Mouse (Mus musculus): Measurements from ENCODE around the gene Bscl2. TPM values are rescaled to one million over a fixed set of nuclear protein-coding genes. Genes with fewer than 3 reads are reported as not detected.
"Not testable (repeated sequence)": the region's sequence is repeated elsewhere in the genome, so short reads cannot be mapped to it uniquely, and the experiment has no call there.

Gene Bscl2
- total and polyA plus RNA-seq, 2 experiments from 2014 or later, result 104 to 146 TPM

GRCm38 (mm10) chr19:8829660-8830059 is 7.6 kb upstream of the Bscl2 start, which contains the start of gene AC129217.1:
Gene AC129217.1, plus strand, starts transcription at chr19:8829773.
- no peaks in the 10 kb centered on the region for H3K9me3 ChIP-seq (ENCODE audit: low read length)
- DNase-seq (ENCODE audit: low spot score) (no peak), ATAC-seq (no peak)
- peaks cover 83% of the 10 kb centered on the region for H3K36me3 ChIP-seq (ENCODE audit: insufficient read depth, low read length)
- no peak for TF ChIP-seq CTCF (IDR thresholded peaks at IDR 0.05; ENCODE audit: low read depth)
- H3K4me2 ChIP-seq (ENCODE audit: low read depth, low read length), result no peak within 1 kb of the TSS
- H3K9ac ChIP-seq (replicated peaks; ENCODE audit: low read length), result no peak within 1 kb of the TSS
- no peak within 1 kb of the TSS for H3K4me3 ChIP-seq (ENCODE audit: low read length)
- WGBS, result 87% methylated on average over 8 of the region's 8 CpGs
- no peak within 1 kb of the TSS for H3K27ac ChIP-seq
- no peaks in the 10 kb centered on the region for H3K4me1 ChIP-seq (ENCODE audit: insufficient read depth, low read length)
- no peaks in the 10 kb centered on the region for H3K27me3 ChIP-seq (ENCODE audit: insufficient read depth, low read length)

- 77% methylated on average over 8 of the region's 8 CpGs for WGBS
Measured at GRCm38 (mm10) chr19:8830664-8831063, 6.6 kb upstream of the Bscl2 start.

GRCm38 (mm10) chr19:8831262-8831661 is 6.0 kb upstream of the Bscl2 start:
- Histone ChIP-seq H3K9me3 (ENCODE audit: low read length) (no peaks in the 10 kb centered on the region), H3K4me3 (ENCODE audit: low read length) (no peak overlapping the region), H3K36me3 (ENCODE audit: insufficient read depth, low read length) (peaks cover 76% of the 10 kb centered on the region), H3K9ac (replicated peaks; ENCODE audit: low read length) (no peak overlapping the region), H3K4me1 (ENCODE audit: insufficient read depth, low read length) (no peaks in the 10 kb centered on the region), H3K4me2 (ENCODE audit: low read depth, low read length) (no peak overlapping the region), H3K27ac (peak overlapping the region; percentile 15; the same call in 1 of the 2 replicates), H3K27me3 (ENCODE audit: insufficient read depth, low read length) (no peaks in the 10 kb centered on the region)
- peak; percentile 65 for ATAC-seq
- DNase-seq (ENCODE audit: low spot score), result peak; percentile 56
- 72% methylated on average over 11 of the region's 11 CpGs for WGBS
- peak; percentile 43 for TF ChIP-seq CTCF (IDR thresholded peaks at IDR 0.05; ENCODE audit: low read depth)

More at GRCm38 (mm10) chr19:8830664-8831063, 6.6 kb upstream of the Bscl2 start:
- no peak overlapping the region for H3K9ac ChIP-seq (replicated peaks; ENCODE audit: low read length)
- peaks cover 81% of the 10 kb centered on the region for H3K36me3 ChIP-seq (ENCODE audit: insufficient read depth, low read length)
- no peak overlapping the region for H3K4me2 ChIP-seq (ENCODE audit: low read depth, low read length)
- no peak for TF ChIP-seq CTCF (IDR thresholded peaks at IDR 0.05; ENCODE audit: low read depth)
- H3K27me3 ChIP-seq (ENCODE audit: insufficient read depth, low read length), result no peaks in the 10 kb centered on the region
- peak overlapping the region; percentile 15; the same call in 1 of the 2 replicates for H3K27ac ChIP-seq
- H3K4me3 ChIP-seq (ENCODE audit: low read length), result no peak overlapping the region
- H3K9me3 ChIP-seq (ENCODE audit: low read length), result no peaks in the 10 kb centered on the region
- ATAC-seq (peak; percentile 42), DNase-seq (ENCODE audit: low spot score) (peak; percentile 22)
- no peaks in the 10 kb centered on the region for H3K4me1 ChIP-seq (ENCODE audit: insufficient read depth, low read length)

- Histone ChIP-seq H3K27me3 (ENCODE audit: insufficient read depth, low read length) (no peaks in the 10 kb centered on the region), H3K4me3 (ENCODE audit: low read length) (no peak overlapping the region), H3K9me3 (ENCODE audit: low read length) (no peaks in the 10 kb centered on the region), H3K4me2 (ENCODE audit: low read depth, low read length) (no peak overlapping the region), H3K36me3 (ENCODE audit: insufficient read depth, low read length) (peaks cover 64% of the 10 kb centered on the region), H3K27ac (no peak overlapping the region), H3K9ac (replicated peaks; ENCODE audit: low read length) (no peak overlapping the region), H3K4me1 (ENCODE audit: insufficient read depth, low read length) (no peaks in the 10 kb centered on the region)
- DNase-seq (ENCODE audit: low spot score), result no peak
- no peak for TF ChIP-seq CTCF (IDR thresholded peaks at IDR 0.05; ENCODE audit: low read depth)
- no peak for ATAC-seq
- WGBS, result 87% methylated on average over 4 of the region's 4 CpGs
Measured at GRCm38 (mm10) chr19:8832971-8833370, 4.3 kb upstream of the Bscl2 start.

- not testable (repeated sequence) for H3K9me3 ChIP-seq (ENCODE audit: low read length); H3K4me3 ChIP-seq (ENCODE audit: low read length); H3K4me2 ChIP-seq (ENCODE audit: low read depth, low read length); H3K4me1 ChIP-seq (ENCODE audit: insufficient read depth, low read length); H3K9ac ChIP-seq (replicated peaks; ENCODE audit: low read length); H3K27ac ChIP-seq; ATAC-seq; H3K27me3 ChIP-seq (ENCODE audit: insufficient read depth, low read length); DNase-seq (ENCODE audit: low spot score)
- H3K36me3 ChIP-seq (ENCODE audit: insufficient read depth, low read length), result peaks cover 30% of the 10 kb centered on the region
- WGBS, result 96% methylated on average over 10 of the region's 10 CpGs
Measured at GRCm38 (mm10) chr19:8836327-8836726, 940 bp upstream of the Bscl2 start.

GRCm38 (mm10) chr19:8838041-8838730 is 919 bp downstream of the Bscl2 start:
- 9% methylated on average over 15 of the region's 15 CpGs for WGBS
- no peaks in the 10 kb centered on the region for H3K27me3 ChIP-seq (ENCODE audit: insufficient read depth, low read length)
- peaks cover 14% of the 10 kb centered on the region; the same call in 1 of the 2 replicates for H3K36me3 ChIP-seq (ENCODE audit: insufficient read depth, low read length)
- peak overlapping the region; percentile 51 for H3K4me3 ChIP-seq (ENCODE audit: low read length)
- no peaks in the 10 kb centered on the region for H3K9me3 ChIP-seq (ENCODE audit: low read length)
- no peak for ATAC-seq
- H3K4me1 ChIP-seq (ENCODE audit: insufficient read depth, low read length), result peaks cover 8% of the 10 kb centered on the region
- H3K4me2 ChIP-seq (ENCODE audit: low read depth, low read length), result peak overlapping the region; percentile 91
- DNase-seq (ENCODE audit: low spot score), result peak; percentile 67
- TF ChIP-seq CTCF (IDR thresholded peaks at IDR 0.05; ENCODE audit: low read depth), result no peak
- peak overlapping the region; percentile 97 for H3K27ac ChIP-seq
- H3K9ac ChIP-seq (replicated peaks; ENCODE audit: low read length), result peak overlapping the region; percentile 73
